Mouse (Mus musculus) hindlimb bud, embryonic 11.5 days (tissue): ENCODE measurements around the gene Gm10521.
"Not testable (repeated sequence)": the region's sequence is repeated elsewhere in the genome, so short reads cannot be mapped to it uniquely, and the experiment has no call there.

Experiments
- DNase-seq: peaks from one replicate; pipeline ENCODE4 v3.0.0-alpha.2; 2012; ENCODE audit warnings: low read depth, low spot score; ENCODE audit errors: extremely low spot score

Gm10521 gene

DNA sequence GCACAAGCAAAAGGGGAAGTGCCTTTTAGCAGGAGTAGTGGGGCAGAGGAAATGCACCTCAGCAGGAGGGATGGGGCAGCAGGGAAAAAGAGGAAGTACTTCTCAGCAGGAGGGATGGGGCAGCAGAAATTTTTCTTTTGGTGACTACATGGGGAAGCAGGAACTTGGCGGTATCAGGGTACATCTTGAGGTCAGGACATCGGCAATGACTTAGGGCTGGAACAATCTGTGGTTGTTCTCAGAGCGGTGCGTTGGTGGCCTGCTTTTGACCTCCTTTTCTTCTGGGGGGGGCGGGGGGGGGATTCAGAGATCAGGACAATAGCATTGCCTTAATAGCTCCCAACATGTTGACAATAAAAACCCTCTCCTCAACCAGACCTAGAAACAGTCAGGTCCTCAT lies at the start of gene Gm10521:
Gene Gm10521 (plus strand): TSS at position 301 of the 400 bp plus-strand sequence.
- not testable (repeated sequence) for DNase-seq

DNA sequence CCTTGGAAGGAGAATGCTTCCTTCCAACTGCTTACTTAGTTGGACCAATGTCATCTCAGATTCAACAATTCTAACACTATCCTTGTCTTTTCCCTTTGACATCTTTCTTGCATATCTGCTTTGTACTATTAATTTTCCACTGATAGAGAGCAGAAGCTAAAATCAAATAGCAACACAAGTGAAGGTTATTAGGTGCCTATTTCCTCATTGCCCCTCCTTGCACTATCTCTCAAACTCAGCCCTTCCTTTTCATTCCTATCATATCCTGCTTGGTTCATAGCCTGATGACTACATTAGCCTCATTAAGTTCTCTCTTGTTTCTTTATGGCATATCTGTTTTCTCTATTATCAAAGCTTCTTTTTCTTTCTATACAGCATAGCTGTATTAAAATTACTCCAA lies 47.3 kb upstream of the Gm10521 start:
- no peak for DNase-seq

DNA sequence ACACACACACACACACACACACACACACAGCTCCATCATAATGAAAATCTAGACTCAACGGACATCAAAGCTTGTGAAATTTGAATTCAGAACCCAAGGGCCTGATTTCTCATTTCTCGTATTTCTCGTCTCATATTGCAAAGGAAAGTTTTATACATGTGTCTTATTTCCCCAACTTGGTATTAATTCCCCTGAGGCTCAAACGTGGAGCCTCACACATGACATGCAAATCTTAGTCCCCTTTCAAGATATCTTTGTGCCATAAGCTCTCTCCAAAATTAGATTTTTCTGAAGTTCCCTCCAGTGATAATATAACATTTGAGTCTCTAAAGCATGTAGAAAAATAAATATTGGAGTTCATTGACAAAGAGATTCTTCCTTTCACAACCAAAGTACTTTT lies 46.7 kb upstream of the Gm10521 start:
- no peak for DNase-seq

GRCm38 (mm10) chr1:171849454-171849853 lies 46.0 kb upstream of the Gm10521 start:
- DNase-seq: no peak

GRCm38 (mm10) chr1:171865467-171865866 lies 30.0 kb upstream of the Gm10521 start:
- no peak for DNase-seq

- DNase-seq: no peak
Observed at GRCm38 (mm10) chr1:171886989-171887388, 8.5 kb upstream of the Gm10521 start.

DNA sequence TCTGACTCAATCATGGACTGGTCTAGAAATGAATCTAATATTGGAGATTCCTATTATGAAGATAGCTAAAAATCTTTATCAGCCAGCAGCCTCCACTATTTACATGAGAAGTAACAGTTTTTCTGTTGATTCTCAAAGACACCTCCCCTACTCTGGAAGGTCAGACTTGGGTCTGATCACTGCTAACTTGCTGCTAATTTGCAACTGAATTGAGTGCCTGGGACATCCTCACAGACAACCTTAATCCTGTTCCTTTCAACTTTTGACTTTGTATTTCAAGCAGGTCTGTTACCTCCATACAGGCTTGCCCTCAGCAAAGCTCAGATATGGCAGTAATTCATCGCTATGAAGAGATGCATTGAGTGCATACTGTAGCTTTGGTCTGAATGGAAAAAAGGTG lies 8.5 kb downstream of the Gm10521 start:
- no peak for DNase-seq

DNA sequence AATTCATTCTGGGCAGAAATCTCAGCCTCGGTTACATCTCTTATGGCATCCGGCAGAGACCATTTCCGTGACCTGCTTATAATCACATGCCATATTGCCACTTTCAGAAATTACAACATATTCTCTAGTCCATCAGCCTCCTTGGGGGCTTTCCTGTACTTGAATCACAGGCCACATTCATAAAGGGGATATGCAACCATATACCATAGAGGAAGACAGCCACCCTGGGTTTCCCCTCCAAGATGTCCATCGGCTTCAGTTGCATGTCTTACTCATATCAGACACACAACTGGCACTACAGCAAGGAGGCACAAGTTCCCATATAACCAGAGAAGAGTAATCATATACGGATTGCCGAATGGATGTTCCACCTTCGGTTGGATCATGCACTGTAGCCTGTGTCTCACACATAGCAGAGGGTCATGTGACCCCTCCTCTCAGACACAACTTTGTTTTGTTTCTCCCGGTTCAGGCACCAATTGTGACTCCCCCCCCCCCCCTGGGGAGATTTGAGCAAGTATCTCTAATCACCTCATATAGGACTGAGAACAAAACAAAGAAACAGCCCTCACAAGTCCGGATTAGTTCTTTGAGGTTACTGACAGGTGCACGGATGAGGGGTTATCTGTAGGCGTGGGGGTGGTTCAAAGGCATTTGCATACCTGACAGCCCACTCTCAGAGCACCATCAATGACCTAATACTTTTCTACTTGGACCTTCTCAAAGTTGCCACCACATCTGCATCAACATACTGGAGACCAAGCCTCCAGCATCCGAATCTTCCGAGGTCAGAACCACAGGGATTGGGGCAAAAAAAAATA lies 20.4 kb downstream of the Gm10521 start:
- no peak for DNase-seq

GRCm38 (mm10) chr1:171917305-171918039 lies 22.0 kb downstream of the Gm10521 start, which contains the start of gene Slamf6:
Gene Slamf6, plus strand, starts transcription at chr1:171917515.
- no peak for DNase-seq

- no peak for DNase-seq
Observed at GRCm38 (mm10) chr1:171918136-171918920, 22.9 kb downstream of the Gm10521 start.

DNA sequence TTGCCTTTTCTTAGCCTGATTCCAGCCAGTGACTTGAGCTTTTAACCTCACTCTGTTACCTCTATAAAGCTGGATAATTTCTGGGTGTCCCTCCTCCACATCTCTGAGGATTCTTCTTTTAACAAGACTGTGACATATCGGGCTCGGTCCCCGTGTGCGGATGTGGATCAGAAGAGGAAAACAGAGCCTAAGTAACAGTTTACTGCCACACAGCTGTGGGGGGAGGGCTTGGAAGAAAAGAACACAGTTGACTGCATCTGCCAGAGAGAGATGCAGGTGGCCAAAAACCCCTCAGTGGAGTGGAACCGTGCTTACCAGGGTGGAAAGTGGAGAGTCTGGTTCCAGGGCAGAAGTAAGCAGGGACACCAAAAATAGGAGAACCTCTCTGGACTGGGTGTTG lies 23.7 kb downstream of the Gm10521 start:
- DNase-seq: no peak

DNA sequence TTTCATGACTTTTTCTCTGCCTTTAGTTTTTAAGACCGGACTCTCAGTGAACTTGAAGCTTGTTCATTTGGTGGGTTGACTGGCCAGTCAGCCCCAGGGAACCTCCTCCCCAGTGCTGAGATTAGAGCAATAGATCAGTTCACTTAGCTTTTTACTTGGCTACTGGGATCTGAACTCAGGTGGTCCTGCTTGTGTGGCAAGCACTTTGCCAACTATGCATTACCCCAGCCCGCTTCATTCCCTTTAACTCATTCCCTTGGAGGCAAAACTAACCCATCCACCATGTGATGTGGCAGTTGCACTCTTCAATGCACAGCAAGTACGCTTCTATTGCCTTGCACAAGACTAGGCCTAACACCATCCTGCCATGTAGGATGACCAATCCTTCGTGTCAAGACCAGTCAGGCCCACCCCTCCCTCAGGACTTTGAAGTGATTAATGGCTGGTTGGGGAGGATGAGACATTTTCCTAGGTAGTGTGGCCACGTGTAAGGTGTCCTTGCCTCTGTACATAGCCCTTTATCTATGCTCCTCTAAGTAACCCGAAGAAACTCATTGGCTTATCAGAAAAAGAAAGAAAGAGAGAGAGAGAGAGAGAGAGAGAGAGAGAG lies 24.5 kb downstream of the Gm10521 start:
- no peak for DNase-seq

DNA sequence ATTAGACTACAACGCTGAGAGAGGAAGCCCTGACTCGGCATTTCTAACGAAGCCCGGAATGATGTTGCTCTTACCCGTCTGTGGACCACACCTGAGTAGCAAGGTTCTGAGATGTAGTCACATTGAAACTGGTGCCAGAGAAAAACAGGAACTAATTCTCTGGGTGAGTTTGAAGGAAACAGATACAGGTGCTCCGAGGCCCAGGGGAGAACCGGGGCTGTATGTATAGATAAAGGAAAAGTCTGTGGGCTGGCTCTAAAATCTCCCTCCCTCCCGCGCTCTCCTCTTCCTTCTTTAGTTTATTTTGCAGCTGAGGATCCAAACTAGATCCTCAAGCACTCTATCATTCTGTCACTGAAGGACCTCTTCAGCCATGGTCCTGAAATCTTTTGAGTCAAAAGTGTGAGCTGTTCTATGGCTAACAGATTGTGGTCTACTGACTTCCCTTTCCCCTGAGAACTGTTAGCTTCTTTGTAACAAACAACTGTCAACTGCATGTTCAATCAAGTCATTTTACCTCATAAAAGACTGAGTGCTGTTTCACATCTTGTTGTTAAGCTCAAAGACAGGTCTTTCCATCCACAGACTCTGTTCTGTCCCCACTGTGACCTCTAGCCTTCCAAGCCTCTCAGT lies 25.6 kb downstream of the Gm10521 start:
- no peak for DNase-seq

DNA sequence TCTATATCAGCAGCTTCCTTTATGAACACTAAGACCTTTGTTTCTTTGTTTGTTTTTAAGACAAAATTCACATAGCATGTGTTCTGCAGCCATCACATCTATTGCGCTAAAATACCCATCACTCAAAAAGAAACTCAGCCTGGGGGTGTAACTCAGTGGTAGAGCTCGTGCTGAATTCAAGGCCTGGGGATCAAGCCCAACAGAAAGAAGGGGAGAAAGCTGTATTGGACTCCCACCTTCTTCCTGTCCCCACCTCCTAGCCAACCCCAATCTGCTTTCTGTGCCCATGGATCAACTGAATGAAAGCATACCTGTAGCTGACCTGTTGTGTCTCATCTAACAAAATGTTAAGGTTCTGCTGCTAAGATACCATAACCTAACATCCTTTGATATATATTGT lies 26.2 kb downstream of the Gm10521 start:
- DNase-seq: no peak

DNA sequence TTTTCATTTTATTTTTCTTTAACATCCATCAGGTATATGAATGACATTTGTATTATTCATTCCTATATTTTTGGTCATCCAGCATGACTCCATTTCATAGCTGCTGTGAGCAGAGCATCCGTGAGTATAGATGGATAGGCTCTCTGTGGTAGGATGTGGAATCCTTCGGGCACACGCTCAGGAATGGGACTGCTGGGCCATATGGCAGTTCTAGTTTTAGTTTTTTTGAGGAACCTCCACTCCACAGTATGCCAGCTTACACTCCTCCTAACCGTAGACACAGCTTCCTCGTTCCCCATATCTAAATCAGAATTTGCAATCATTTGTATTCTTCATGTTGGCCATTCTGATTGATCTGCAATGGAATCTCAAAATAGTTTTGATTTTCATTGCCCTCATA lies 27.4 kb downstream of the Gm10521 start:
- no peak for DNase-seq

DNA sequence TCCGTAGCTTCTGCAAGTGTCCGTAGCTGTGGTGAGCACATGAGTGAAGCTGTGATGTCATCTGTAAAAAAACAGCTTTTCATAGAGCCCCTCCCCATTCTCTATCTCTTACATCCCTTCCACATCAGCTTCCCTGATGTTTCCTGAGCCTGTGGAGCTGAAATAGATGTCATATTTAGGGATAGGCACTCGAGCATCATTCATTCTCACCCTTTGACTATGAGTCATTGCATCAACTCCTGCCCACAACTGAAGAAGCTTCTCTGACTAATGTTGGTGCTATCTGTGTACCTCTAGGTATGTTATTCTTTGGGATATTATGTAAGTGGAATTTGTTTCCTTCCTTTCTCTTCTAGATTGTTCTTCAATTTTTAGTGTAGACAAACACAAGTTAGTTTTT lies 29.4 kb downstream of the Gm10521 start:
- DNase-seq: no peak

DNA sequence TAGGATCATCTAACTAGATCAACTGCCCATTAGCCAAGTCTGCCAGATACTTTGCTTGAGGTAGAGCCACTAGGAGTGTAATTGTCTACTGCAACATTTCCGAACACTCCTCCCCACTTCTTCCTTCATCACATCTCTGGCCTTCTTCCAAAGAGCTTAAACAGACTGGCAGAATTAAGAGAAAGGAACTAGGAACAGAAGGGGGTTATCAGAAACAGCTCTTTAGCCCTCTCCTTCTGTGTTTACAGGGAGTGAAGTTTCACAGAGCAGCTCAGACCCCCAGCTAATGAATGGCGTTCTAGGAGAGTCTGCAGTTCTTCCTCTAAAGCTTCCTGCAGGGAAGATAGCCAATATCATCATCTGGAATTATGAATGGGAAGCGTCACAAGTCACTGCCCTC lies 38.4 kb downstream of the Gm10521 start:
- DNase-seq: no peak

GRCm38 (mm10) chr1:171938952-171939948 lies 43.8 kb downstream of the Gm10521 start:
- DNase-seq: no peak

DNA sequence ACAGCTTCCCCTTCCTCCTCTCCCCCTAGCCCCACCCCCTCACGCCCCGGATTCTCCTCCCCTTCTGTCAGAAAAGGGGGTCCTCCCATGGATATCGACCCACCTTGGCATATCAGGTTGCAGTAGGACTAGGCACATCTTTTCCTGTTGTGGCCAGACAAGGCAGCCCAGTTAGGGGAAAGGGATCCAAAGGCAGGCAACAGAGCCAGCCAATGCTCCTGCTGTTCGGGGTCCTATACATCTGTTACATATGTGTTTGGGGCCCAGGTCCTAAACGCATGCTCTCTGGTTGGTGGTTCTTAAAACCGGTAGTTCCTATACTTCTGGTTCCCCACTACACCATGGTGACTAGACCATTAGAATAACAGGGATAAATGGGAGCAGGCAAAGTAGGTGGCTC lies 45.2 kb downstream of the Gm10521 start:
- DNase-seq: no peak
